Mouse (Mus musculus): ENCODE data around the gene Dhx40.
A peak's percentile ranks its signal among the peaks of the same experiment; 100 is the strongest.

The Dhx40 gene

DNA sequence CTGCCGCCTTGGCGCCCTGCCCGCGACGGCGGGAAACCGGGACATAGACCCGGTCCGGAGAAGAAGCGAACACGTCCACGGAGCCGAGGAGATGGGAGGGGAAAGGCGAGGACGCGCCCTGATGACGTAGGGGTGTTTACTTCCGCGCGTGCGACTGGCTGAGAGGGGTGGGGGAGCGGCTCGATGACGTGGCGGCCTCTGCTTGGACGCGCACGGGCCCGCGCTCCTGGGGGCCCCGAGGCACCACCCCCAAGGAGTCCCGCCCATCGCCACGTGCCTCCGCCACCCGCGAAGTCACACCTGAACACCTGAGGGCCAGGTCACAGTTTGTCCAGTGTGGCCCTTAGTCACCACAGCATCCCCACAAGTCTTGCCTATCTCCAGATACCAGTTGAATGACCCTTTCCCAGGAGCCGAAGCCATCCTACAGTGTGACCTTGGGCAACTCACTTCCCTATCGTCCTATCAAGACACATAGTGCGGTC is at the start of gene Dhx40:
Dhx40 (minus strand) TSS at position 242 of the 485 bp plus-strand sequence.
- peak; percentile 94 for DNase-seq

DNA sequence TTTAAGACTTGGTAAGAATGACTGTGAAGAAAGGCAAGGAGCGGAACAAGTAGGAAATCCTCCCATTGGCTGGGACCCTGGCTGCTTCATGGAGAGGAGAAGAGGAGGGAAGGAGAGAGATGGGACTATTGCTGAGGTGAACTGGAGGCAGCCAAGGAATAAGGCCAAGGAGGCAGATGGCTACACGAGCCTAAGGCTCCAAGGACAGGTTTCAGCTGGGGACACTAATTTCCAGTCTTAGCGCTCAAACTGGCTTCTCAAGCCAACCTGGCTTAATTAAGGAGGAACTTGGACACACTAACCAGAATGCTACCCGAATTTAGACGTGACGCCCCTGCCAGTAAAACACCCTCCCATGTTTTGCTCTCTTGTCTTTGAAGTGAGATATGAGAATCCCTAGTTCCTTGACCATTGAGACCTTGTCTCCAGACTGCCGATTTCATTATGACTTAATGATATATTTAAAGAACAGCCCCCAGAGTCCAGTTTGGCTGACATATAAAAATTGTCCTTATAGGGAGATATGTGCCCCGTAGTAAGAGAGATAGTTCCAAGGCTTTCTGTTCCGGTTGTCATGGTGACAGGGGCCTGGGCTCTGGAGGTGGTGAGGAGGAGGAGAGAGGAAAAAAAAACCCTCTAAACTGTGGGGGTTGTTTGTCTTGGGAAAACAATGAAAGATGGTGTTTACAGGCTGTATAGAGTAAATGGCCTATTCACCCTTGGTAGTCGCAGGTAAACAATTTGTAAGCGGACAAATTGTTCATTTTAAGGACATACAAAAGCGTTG is 48.3 kb upstream of the Dhx40 start:
- DNase-seq = peak; percentile 48

DNA sequence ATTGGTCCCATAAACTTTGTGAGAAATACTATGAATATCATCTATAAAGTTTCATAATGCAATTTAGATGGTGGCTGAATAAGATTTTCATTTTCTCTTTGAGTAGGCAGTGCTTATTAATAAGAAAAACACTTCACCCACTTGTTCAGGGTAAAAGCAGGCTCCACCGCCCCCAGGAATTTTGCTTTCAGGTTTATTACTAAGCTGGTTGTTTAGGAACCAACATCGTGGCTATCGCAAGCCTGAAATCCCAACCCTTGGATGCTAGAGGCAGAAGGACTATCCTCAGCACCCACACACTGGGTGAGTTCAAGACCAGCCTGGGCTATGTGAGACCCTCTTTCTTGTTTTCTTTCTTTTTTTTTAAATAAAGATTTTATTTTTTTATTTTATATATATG is 45.5 kb upstream of the Dhx40 start:
- peak; percentile 41 for DNase-seq

DNA sequence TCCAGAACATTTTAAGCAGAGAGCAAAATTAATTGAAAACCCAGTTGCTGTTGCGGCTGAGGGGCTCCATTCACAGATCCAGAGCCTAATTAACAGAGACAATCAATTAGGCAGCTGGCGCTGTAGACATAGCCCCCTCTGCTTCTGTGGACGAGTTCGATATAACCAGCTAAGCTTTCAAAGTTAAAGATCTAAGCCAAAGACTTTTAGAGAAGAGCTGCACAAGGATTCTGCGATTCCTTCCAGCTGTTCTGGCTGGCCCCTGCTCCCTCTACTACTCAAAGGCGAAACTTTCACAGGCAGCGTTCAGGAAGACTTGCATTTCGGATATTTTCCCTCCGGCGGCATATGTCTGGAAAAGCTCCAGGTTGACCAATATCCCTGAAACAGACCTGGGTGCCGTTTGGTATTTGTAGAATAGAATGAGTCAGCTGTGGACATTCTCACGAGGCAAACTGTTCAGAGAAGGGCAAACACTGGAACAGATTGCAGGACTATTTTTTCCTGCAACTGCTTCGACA is 45.0 kb upstream of the Dhx40 start:
- DNase-seq = peak; percentile 8

DNA sequence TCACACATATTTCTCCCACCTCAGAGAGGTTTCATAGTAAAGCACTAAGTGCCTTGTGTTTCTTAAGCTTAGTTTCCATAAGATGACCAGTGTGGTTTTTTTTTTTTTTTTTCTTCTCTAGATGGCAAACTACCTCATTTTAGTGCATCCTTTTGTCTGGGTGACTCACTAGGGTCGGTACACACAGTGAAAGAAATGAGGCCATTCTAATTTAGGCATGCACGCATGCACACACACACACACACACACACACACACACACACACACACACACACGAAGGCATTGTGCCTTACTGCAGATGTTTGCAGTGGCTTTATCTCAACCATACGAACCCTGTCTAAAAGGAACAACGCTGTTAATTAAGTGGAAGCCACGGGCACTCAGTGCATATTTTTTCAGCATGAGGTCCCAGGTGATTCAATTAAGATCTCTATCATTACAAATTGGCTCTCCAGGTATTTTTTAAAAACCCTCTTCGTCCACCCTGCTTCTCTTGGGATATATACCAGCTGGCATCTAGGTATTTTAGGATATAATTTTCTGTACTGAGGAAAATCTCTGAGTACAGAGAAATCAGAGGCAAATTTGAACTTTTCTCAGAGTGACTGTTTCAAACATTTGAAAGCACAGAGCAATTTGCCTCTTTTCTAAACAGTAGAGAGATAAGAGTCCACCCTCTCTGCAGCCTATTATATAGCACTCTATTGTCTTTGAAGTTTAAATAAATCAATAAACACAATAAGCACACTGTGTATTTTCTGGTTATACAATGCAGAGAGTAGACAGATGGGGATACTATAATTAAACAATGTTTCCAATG is 44.4 kb upstream of the Dhx40 start:
- no peak for DNase-seq

DNA sequence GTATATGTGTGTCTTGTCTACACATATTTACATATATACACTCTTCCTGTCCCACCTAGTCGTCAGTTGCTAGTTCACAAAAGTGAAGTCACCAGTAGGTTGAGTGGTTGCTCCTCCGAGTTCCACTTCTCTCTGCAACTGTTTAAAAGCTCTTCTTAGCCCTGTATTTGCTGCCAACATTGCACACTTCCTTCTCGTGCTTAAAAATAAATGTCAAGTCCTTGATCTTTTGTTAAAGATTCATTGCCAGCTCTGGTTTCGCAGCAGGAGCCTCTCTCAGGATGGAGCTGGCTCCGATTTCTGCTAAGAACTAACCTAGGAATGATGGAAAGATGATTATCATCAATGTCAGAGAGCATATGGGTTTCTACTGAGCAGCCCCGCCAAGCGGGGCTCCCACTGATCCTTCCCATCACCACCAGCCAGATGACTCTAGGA is 43.7 kb upstream of the Dhx40 start:
- DNase-seq = peak; percentile 14

DNA sequence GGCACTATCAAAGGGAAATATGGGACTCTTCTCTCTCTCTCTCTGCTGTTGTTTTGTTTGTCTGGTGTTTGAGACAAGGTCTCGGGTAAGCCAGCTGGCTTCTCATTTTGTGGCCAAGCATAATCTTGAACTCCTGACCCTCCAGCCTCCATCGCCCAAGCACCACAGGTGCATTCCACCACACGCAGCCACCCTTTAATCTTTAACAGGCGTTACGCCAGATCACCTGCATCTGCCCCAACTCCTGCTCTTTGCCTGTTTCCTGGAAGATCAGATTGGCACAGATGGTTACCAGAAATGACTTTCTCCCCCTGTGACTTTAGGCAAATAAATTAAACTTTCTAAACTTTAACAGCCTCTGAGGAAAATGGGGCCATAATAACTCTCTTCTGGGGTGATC is 36.3 kb upstream of the Dhx40 start:
- DNase-seq = no peak

DNA sequence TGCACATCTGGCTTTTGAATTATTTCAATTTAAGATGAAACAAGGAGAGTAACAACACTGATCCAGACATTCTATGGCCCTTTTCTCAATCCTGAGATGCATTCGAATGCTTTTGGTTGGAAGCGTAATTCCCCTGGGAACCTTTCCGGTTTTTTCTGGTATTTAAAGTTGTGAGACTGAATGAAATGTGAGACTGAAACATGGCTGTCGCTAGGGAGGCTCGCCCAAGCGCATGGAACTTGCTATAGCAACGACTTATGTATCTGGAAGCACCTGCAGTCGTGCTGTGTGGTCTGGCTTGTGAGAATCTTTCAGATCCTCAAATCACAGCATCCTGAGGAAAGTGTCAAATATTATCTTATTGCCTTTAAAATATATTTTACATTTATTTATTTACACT is 33.7 kb upstream of the Dhx40 start:
- DNase-seq = no peak

DNA sequence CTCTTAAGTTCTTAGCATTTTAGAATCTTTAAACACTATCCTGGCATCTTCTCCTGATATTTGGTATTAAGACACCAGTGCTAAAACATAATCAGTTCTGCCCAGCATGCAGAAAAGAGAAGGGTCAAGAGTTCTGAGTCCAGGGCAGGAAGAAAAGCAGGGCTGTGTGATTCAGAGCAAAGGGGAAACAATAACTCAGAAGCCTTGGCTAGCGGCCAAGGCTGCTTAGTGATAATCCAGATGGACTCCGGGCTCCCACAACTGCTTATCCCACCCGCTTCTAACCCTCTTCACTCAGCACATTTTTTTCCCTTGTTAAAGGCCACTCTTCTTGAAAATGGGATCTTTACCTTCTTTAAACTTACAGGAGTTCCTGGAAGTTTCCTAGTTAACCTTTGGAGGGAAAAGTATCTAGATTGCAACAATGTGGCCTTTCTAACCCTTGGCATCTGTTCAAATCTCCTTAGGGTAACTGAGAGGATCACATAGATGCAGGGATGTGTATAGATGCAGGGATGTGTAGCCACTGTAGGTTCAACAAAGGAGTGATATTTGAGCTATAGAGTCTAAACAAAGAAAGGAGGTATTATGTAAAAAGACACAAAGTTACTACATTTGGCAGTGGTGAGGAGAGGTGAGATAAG is 33.1 kb upstream of the Dhx40 start:
- DNase-seq = peak; percentile 40

DNA sequence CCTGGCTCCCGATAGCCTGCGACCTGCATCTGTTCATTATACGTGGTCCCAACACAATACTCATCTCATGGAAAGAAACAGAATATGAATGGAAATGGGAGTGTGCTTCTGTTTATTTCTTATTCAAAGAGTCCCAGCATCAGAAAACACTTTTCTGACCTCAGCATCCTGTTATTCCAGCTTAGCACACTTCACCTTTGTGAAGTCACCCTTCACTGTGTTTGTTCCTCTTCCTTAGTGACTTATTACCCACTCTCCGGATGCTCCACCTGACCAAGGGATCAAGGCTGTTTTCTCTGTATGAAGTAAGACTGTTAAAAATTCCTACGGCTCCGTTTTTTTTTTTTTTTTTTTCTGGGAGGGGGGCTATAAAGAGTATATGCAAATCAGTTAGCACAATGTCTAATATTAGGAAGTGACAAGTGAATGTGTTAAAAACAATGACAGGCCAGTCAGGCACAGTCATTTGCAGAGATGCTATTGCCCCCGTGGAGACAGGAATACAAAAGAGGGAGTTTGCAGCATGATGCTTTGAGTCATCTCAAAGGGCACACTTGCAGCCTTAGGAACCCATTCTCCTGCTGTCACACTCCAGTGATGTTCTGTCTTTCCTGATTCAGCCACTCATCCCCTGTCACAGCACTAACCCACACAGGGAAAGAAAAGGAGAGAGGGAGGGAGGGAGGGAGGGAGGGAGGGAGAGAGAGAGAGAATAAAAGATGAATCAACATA is 32.3 kb upstream of the Dhx40 start:
- DNase-seq = peak; percentile 16

DNA sequence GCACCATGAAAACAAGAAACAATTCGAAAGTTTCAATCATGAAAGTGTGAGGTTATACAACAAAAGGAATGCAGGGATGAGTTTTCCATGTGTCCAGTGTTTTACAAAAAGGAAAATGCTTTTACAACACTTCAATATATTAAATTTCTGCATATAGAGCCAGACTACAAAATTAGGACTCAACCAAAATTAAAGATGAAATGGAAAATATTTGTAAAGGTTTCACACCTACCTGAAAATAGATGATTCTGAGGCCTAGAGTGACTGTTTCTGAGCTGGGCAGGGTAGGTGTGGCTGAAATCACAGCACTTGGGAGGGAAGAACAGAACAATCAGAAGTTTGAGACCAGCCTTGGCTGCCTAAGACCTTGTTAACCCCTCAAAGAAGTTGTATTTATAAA is 31.2 kb upstream of the Dhx40 start:
- DNase-seq = no peak

DNA sequence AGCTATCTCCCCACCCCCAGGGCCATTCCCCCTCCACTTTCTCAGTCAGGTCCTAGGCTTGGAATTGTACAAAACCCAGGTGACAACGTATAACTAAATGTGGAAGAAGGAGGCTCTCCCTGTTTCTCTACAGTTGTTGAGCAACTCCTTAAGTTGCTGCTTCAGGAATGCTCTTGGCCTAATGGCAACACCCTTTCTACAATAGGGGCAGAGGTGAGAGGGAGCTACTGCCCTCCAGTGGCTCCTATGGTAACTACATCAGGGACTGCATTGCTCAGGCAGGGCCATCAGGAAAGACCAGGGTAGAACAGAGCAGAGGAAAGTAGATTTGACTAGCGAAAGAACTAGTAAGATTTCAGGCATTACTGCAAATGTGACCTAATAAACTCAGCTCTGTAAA is 28.8 kb upstream of the Dhx40 start:
- DNase-seq = peak; percentile 55

DNA sequence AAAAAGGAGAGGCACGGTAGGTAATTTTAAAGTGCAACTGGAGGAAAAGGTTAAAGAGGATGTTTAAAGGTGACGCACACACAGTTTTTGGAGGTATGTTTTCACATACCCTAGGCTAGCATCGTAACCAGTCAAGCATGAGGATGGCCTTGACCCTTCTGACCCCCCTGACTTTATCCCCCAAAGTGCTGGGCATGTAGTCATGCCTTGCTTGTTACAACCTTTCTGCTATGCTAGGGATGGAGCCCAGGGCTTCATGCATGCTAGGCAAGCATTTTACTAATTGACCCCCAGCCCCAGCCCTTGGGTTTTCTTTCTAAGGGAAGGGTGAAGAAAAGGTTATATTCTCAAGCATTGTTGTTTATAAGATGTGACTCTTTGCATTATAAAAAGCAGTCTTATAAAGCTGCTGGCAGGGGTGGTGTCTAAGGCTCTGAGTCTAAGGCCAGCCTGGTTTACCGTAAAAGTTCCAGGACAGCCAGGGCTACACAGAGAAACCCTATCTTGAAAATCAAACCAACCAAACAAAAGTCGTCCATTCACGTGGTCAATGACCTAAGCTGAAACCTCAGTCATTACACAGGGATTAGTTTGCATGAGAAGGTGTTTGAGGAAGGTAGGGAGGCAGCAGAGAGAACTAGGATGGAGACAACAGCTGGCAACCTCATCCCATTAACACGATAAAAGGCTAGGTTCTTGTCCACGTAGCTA is 27.2 kb upstream of the Dhx40 start:
- no peak for DNase-seq

DNA sequence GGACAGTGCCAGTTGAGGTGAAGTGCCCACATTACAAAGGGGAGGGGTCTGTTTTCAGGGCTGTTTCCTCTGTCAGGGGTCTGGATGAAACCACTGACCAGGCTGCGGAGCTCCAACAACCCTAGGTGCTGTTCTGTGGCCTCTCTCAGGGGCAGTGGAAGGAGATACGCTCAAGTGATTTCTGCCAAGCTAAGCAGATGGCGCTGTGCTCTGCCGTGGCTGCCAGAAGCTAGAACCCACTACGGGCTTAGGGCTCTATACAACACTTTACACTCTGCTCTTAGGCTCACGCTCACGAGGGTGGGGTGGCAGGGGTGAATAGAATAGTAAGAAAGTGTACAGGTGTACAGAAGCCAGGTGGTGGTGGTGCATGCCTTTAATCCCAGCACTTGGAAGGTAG is 26.5 kb upstream of the Dhx40 start:
- no peak for DNase-seq

DNA sequence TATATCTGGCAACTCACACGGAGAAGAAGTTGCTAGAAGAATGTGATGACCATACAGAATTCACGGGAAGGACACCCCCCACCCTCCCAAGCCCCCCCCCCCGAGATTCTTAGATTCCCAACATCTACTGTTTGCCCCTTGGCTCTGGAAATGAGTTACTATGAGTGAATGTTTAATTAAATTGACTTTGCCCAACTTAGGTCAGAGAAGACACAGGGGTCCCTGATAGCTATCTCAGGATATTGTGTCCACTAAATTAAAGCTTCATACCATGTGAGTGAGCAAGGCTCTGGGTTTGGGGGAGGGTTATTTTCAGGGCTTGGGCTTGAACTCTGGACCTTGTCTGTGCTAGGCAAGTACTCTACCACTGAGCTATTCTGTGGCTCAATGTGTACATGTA is 25.6 kb upstream of the Dhx40 start:
- DNase-seq = no peak

DNA sequence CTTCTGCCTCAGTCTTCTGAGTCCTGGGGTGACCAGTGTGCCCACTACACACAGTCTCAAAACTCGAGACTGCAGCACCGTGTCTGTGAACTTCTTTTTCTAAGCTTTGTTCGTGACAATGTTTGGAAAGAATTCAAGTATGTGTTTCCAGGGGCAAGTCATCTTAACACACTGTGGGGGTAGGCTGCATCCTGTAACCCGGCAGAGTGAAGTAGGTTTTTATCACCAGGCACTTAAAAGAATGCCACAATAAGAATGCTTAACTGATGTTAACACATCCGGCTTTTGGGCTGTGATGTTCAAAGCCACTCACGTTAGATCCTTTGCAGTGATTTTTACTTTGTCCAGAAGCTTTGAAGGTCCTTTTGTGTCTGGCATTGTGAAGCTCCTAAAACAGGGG is 20.9 kb upstream of the Dhx40 start:
- no peak for DNase-seq

DNA sequence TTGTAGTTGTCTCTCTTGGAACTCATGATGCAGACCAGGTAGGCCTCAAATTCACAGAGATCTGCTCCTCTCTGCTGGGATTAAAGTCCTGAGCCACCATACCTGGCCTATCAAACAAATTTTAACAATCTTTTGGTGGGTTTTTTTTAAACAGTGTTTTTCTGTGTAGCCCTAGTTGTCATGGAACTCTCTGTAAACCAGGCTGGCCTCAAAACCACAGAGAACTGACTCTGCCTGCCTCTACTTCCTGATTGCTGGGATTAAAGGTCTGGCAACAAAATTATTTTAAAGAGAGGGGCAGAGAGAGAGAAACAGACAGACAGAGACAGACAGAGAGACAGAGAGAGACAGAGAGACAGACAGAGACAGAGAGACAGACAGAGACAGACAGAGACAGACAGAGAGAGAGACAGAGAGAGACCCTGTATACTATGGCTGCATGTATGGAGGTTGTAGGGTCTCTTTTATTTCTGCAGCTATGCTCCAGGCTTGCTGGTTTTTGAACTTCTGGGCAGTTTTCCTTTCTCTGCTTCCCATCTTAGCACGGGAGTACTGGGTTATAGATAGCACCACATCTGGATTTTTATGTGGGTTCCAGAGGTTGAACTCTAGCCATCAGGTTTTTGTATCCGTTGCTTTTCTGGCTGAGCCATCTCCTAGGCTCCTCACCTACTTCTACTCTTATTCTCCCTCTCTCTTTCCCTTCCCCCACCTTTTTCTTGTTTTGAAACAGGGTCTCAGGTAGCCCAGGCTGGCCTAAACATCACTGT is 20.1 kb upstream of the Dhx40 start:
- DNase-seq = no peak

DNA sequence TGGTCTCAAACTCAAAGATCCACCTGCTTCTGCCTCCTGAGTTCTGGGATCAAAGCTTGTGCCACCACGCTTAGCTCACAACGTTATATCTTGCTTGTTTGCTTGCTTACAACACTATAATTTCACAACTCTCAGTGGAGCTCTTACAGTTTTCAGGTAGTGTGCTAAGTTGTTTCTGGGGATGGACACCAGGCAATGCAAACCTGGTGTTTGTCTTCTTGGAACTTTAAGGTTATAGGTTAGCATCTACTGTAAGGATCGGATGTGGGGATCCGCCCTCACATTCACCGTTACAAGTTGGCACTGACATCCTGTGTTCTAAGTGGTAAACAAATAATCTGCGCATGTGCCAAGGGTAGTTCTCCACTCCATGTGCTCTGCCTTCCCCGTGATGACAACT is 16.9 kb upstream of the Dhx40 start:
- DNase-seq = no peak

DNA sequence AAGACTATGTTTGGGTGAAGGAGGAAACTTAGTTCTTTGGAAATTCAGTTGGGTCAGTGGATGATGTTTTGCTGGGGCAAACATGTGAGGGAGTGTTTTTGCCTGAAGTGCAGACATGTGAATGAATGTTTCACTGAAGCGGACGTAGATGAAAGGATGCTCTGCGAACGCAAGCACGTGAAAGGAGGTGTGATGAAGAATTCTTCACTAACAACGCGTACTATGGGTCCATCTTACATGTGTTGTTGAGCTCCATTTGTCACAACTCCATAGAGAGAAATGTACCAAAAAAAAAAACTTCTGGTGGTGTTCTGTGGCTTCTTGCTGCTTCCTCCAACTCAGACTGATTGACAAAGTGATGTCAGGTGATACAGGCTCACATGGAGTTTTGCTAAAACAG is 15.0 kb upstream of the Dhx40 start:
- no peak for DNase-seq

DNA sequence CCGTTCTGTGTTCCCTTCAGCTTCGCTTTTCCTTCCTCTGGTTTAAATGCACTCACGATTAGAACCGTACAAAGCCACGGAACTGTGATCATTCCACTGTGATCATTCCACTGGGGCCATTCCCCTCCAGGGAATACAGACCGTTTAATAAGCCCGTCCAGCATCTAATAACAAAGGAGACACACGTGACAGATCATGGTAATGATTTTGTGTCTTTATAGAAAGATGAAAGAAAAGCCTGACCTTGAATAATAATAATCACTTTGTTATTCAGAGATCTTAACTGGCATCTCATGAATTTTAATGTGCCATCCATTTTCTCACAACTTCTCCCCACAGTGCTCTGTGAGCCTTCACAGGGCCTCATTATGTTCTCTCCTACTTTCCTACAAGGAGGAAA is 12.0 kb upstream of the Dhx40 start:
- no peak for DNase-seq

DNA sequence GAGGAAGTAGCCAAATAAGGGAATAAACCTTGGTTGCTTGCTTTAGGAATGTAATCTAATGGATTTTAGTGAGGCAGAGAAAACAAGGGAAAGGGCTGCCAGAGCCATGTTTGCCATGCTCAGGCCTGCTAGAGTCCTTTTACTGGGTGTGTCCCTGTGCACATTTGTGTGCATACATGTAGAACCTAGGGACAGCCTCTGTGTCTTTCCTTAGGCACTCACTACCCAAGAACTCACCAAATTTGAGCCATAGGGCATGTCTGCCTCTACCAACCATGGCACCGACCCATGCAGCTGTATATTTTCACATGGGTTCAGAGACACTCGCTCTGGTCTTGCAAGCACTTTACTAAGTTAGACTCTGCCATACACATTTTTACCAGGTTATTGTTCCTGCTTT is 11.4 kb upstream of the Dhx40 start:
- DNase-seq = no peak

Measured in layer of hippocampus, adult 9-11 months (tissue).